Mouse (Mus musculus): ENCODE measurements around the gene Fam192a.

Fam192a gene

GRCm38 (mm10) chr8:94601607-94602385 lies at the start of gene Fam192a, which contains the start of gene Rspry1:
Fam192a (minus strand) TSS chr8:94601997.
Rspry1 (plus strand) TSS chr8:94601937.
- DNase-seq = peak; percentile 99

GRCm38 (mm10) chr8:94649496-94649895 lies 47.7 kb upstream of the Fam192a start:
- DNase-seq = no peak

- DNase-seq = no peak
These were observed 44.4 kb upstream of the Fam192a start for GRCm38 (mm10) chr8:94646165-94646564.

GRCm38 (mm10) chr8:94645202-94645601 lies 43.4 kb upstream of the Fam192a start:
- DNase-seq = no peak

GRCm38 (mm10) chr8:94641938-94642337 lies 40.1 kb upstream of the Fam192a start:
- DNase-seq = no peak

GRCm38 (mm10) chr8:94641183-94641582 lies 39.4 kb upstream of the Fam192a start:
- no peak for DNase-seq

- peak; percentile 49 for DNase-seq
These were observed 32.4 kb upstream of the Fam192a start for GRCm38 (mm10) chr8:94634211-94634610.

- DNase-seq = no peak
These were observed 31.9 kb upstream of the Fam192a start for GRCm38 (mm10) chr8:94633564-94634194.

GRCm38 (mm10) chr8:94624885-94625284 lies 23.1 kb upstream of the Fam192a start:
- DNase-seq = no peak

- no peak for DNase-seq
These were observed 5.3 kb upstream of the Fam192a start for GRCm38 (mm10) chr8:94607064-94607463.

GRCm38 (mm10) chr8:94604030-94604429 lies 2.2 kb upstream of the Fam192a start:
- DNase-seq = no peak

- DNase-seq = peak; percentile 39
These were observed 804 bp upstream of the Fam192a start for GRCm38 (mm10) chr8:94602471-94603131.

- peak; percentile 30 for DNase-seq
These were observed 677 bp downstream of the Fam192a start for GRCm38 (mm10) chr8:94601034-94601606.

- no peak for DNase-seq
These were observed 1.3 kb downstream of the Fam192a start for GRCm38 (mm10) chr8:94600478-94600877.

- DNase-seq = no peak
These were observed 7.6 kb downstream of the Fam192a start for GRCm38 (mm10) chr8:94594211-94594610.

GRCm38 (mm10) chr8:94591691-94592090 lies 10.1 kb downstream of the Fam192a start:
- no peak for DNase-seq

GRCm38 (mm10) chr8:94584238-94584817 lies 17.5 kb downstream of the Fam192a start:
- no peak for DNase-seq

GRCm38 (mm10) chr8:94582569-94582968 lies 19.2 kb downstream of the Fam192a start:
- no peak for DNase-seq

- no peak for DNase-seq
These were observed 19.8 kb downstream of the Fam192a start for GRCm38 (mm10) chr8:94581820-94582483.

- no peak for DNase-seq
These were observed 26.6 kb downstream of the Fam192a start for GRCm38 (mm10) chr8:94575148-94575547.

GRCm38 (mm10) chr8:94574159-94574907 lies 27.5 kb downstream of the Fam192a start:
- DNase-seq = no peak

GRCm38 (mm10) chr8:94571896-94572295 lies 29.9 kb downstream of the Fam192a start:
- no peak for DNase-seq
